Mouse (Mus musculus): Measurements from ENCODE around the gene Gas7.

DNA sequence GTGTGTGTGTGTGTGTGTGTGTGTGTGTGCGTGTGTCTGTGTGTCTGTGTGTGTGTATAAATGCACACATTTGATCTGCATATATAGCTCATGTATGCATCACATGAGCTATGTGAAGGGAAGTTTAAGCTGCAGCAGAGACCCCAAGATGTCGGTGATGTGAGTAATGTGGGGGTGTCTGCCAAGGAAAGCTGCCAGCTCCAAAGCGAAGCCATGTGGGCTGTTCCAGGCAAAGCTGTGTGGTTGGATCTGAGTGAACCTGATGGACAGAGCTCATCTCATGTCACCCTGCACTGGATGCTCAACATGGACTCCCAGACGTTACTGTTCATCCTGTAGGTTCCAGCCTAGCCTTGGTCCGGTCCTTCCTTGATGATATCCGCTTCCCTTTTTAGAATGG is 99.0 kb downstream of the Gas7 start:
- TF ChIP-seq CTCF (conservative IDR thresholded peaks at IDR 0.05; ENCODE audit: insufficient read depth, insufficient read length, low read depth, low read length) (no peak), POLR2A (IDR thresholded peaks at IDR 0.05; ENCODE audit: low read depth, low read length) (no peak)
